Mouse (Mus musculus) embryo, embryonic 10.5 days (tissue): ENCODE measurements around the gene Gm13696.
"Not testable (repeated sequence)": the region's sequence is repeated elsewhere in the genome, so short reads cannot be mapped to it uniquely, and the experiment has no call there.

Experiments used
- DNase-seq: peaks from one replicate; pipeline ENCODE4 v3.0.0-alpha.2; 2015; ENCODE audit warnings: low spot score

Gm13696 gene

DNA sequence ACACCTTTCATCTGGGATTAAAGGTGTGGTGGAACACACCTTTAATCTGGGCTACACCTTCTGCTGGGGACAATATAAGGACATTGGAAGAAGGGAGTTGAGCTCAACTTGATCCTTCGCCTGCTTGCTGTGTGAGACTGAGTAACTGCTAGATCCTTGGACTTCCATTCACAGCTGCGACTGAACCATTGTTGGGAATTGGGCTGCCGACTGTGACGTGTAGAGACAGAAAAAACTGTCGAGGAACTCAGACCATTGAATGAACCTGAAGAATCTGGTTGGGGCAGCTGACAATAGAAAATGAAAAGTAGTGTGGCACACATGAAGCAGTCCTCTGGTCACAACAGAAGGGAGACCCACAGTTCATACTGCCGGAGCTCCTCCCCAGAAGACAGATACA, at the start of gene Gm13696:
Gene Gm13696, plus strand, starts transcription at position 301 of the 400 bp plus-strand sequence.
- DNase-seq, result not testable (repeated sequence)

DNA sequence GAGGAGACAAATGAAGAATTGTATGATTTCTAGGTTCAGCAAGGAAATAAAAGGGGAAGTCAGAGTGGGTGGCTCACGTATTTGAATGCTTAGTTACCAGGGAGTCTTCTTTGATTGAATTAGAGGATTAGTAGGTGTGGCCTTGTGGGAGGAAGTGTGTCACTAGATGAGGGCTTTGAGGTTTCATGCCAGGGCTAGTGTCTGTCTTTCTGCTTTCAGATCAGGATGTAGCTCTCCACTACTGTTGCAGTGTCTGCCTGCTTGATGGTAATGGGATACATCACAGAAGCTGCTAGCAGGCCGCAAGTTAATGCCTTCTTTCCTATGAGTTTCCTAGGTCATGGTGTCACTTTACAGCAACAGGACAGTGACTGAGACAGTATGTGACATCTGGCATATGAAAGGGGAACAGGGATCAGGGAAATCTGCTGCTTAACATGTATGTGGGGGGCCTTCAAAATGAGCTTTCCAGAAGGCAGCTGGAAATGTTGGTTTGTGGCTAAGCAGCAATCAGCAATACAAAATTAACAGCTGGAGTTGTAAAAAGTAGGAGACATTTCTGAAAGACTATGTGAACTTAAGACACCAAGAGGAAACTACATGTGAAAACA, 43.3 kb upstream of the Gm13696 start:
- no peak for DNase-seq

DNA sequence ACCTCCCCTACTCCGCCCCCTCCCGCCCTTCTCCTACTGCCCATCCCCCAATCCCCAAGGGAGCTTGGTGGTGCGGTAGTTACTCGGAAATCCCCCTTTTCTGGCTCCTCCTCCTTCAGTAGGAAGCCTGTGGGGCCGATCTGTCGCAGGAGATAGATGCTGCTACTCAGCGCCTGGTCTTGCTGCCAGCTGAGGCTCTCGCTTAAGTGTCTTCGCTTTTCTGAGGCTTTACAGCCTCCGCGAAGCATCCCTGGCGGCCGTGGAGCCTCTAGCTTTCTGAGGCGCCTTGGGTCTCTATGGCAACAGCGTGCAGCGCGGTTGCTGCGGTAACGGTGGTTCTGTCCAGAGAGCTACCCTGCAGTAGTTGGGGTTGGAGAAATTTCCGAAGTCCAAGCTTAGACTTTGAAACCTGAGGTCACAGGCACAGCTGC, 32.0 kb upstream of the Gm13696 start, which contains the start of gene Zswim2:
Gene Zswim2, minus strand, starts transcription at position 298 of the 431 bp plus-strand sequence.
- peak; percentile 86 for DNase-seq

DNA sequence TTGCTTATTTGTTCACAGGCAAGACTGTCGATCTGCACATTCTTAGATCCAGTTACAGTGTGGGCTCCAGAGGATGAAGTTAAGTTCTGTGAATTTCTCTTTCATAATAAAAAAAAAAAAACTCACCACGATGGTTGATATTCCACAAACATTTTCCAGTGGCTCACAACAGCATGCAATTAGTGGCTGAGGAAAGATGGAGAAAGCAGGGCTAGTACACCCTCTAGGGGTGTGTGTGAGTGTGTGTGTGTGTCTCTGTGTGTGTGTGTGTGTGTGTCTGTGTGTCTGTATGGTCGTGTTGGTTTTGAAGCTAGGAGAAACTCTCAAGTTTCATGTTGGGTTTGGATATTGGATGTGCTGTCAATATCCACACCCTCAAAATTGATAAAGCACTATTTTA, 31.5 kb upstream of the Gm13696 start:
- peak; percentile 2 for DNase-seq

DNA sequence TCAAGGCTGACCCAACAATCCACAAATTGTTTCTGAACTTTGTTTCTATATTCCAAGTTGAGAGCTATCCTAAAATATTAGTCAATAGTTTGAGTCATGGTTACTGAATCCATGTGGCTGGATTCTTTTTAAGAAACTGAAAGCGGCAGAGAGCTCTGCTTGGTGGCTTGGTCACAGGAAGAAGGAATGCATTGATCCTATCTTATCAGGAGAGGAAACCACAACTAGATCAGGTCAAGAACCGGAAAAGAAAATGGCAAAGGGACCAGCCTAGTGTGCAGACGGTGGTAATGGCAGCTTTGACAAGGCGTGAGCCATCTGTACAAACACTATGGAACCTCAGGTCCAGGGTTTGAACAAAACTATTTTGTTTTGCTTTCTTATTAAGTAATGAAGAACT, 31.1 kb upstream of the Gm13696 start:
- no peak for DNase-seq

DNA sequence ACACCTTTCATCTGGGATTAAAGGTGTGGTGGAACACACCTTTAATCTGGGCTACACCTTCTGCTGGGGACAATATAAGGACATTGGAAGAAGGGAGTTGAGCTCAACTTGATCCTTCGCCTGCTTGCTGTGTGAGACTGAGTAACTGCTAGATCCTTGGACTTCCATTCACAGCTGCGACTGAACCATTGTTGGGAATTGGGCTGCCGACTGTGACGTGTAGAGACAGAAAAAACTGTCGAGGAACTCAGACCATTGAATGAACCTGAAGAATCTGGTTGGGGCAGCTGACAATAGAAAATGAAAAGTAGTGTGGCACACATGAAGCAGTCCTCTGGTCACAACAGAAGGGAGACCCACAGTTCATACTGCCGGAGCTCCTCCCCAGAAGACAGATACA, 17.5 kb upstream of the Gm13696 start, which contains the start of gene Gm13698:
Gene Gm13698, plus strand, starts transcription at position 301 of the 400 bp plus-strand sequence.
- not testable (repeated sequence) for DNase-seq

DNA sequence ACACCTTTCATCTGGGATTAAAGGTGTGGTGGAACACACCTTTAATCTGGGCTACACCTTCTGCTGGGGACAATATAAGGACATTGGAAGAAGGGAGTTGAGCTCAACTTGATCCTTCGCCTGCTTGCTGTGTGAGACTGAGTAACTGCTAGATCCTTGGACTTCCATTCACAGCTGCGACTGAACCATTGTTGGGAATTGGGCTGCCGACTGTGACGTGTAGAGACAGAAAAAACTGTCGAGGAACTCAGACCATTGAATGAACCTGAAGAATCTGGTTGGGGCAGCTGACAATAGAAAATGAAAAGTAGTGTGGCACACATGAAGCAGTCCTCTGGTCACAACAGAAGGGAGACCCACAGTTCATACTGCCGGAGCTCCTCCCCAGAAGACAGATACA, 11.7 kb upstream of the Gm13696 start, which contains the start of gene Gm13693:
Gene Gm13693, plus strand, starts transcription at position 301 of the 400 bp plus-strand sequence.
- not testable (repeated sequence) for DNase-seq

- not testable (repeated sequence) for DNase-seq
Measured at GRCm38 (mm10) chr2:83967013-83967412, 5.9 kb upstream of the Gm13696 start, which contains the start of gene Gm13695. Gene Gm13695, plus strand, starts transcription at chr2:83967313.

DNA sequence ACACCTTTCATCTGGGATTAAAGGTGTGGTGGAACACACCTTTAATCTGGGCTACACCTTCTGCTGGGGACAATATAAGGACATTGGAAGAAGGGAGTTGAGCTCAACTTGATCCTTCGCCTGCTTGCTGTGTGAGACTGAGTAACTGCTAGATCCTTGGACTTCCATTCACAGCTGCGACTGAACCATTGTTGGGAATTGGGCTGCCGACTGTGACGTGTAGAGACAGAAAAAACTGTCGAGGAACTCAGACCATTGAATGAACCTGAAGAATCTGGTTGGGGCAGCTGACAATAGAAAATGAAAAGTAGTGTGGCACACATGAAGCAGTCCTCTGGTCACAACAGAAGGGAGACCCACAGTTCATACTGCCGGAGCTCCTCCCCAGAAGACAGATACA, 5.7 kb downstream of the Gm13696 start, which contains the start of gene Gm13694:
Gene Gm13694, plus strand, starts transcription at position 301 of the 400 bp plus-strand sequence.
- not testable (repeated sequence) for DNase-seq

DNA sequence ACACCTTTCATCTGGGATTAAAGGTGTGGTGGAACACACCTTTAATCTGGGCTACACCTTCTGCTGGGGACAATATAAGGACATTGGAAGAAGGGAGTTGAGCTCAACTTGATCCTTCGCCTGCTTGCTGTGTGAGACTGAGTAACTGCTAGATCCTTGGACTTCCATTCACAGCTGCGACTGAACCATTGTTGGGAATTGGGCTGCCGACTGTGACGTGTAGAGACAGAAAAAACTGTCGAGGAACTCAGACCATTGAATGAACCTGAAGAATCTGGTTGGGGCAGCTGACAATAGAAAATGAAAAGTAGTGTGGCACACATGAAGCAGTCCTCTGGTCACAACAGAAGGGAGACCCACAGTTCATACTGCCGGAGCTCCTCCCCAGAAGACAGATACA, 11.5 kb downstream of the Gm13696 start, which contains the start of gene Gm13697:
Gene Gm13697, plus strand, starts transcription at position 301 of the 400 bp plus-strand sequence.
- not testable (repeated sequence) for DNase-seq

DNA sequence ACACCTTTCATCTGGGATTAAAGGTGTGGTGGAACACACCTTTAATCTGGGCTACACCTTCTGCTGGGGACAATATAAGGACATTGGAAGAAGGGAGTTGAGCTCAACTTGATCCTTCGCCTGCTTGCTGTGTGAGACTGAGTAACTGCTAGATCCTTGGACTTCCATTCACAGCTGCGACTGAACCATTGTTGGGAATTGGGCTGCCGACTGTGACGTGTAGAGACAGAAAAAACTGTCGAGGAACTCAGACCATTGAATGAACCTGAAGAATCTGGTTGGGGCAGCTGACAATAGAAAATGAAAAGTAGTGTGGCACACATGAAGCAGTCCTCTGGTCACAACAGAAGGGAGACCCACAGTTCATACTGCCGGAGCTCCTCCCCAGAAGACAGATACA, 17.3 kb downstream of the Gm13696 start, which contains the start of gene Gm13691:
Gene Gm13691, plus strand, starts transcription at position 301 of the 400 bp plus-strand sequence.
- not testable (repeated sequence) for DNase-seq

DNA sequence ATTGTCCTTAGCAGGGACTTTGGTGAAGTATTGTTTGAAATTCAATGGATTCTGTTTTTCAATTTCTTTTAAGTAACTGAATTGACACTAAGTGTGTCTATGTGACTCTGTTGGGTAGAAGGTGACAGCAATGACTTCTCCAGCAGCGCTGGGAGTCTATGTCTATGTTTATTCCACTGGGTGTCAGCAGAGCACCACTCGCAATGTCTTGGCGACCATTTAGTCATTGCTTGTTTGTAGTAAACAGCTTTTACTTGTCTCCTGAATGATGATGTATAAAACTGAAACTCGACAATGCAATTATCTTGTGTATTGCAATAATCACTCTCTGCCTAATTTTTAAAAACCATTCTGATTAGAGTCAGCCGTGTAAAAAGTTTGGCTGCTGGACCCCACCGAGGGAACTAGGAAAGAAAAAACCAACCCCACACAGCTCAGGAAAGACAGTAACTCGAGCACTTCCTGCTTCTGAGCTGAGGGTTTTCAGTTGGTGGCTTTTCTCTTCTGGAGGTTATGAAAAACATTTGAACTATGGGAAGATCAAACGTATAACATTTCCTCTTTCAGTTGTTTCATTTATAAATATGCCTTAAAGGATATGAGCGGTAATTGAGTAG, 20.8 kb downstream of the Gm13696 start:
- not testable (repeated sequence) for DNase-seq

- DNase-seq, result not testable (repeated sequence)
Measured at GRCm38 (mm10) chr2:83994526-83994925, 21.6 kb downstream of the Gm13696 start.

- no peak for DNase-seq
Measured at GRCm38 (mm10) chr2:84008913-84009312, 36.0 kb downstream of the Gm13696 start.

GRCm38 (mm10) chr2:84009818-84010217, 36.9 kb downstream of the Gm13696 start:
- no peak for DNase-seq

DNA sequence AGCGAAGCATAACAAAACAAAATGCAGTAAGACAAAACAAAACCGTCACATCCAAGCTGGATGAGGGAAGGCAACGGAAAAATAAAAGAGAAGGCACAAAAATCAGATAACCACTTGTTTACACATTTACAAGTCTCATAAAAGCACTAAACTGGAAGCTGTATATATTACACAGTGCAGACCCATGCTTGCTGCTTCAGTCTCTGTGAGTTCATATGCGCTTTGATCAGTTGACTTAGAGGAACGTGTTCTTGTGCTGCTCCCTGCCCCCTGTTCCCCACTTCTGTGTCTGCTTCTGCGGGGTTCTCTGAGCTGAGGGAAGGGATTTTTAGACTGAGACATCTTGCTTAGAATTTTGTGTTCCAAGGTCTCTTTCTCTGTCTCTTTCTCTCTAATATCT, 41.6 kb downstream of the Gm13696 start:
- no peak for DNase-seq

GRCm38 (mm10) chr2:84016291-84016690, 43.4 kb downstream of the Gm13696 start:
- DNase-seq, result not testable (repeated sequence)

GRCm38 (mm10) chr2:84018330-84018729, 45.4 kb downstream of the Gm13696 start:
- DNase-seq, result no peak

- peak; percentile 23 for DNase-seq
Measured at GRCm38 (mm10) chr2:84019519-84020305, 46.8 kb downstream of the Gm13696 start.

DNA sequence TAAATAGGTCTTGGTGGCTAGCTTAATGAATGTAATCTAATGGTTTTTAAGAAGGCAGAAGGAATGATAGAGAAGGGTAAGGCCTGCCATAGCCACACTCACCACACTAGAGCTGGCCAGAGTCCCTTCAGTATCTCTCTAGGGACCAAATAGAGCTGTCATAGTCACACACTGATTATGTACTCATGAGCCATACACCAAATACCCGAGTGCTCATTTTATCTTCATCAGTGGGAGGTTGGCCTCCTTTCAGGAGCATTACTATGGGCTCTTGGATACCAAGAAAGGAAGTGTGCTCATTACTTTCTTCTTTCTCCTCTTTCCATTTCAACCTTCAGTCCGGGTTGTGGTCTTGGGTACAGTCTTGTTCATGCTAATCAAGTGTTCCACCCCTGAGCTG, 49.0 kb downstream of the Gm13696 start:
- no peak for DNase-seq

GRCm38 (mm10) chr2:84022905-84023304, 50.0 kb downstream of the Gm13696 start:
- no peak for DNase-seq

GRCm38 (mm10) chr2:84023319-84023718, 50.4 kb downstream of the Gm13696 start:
- DNase-seq, result no peak
